Mouse (Mus musculus): ENCODE data around the gene Rcsd1. TPM values are rescaled to one million over a fixed set of nuclear protein-coding genes. Genes with fewer than 3 reads are reported as not detected.
A peak's percentile ranks its signal among the peaks of the same experiment; 100 is the strongest.

The Rcsd1 gene
- polyA plus RNA-seq, 1 experiment from 2014 or later = 90.4 TPM

DNA sequence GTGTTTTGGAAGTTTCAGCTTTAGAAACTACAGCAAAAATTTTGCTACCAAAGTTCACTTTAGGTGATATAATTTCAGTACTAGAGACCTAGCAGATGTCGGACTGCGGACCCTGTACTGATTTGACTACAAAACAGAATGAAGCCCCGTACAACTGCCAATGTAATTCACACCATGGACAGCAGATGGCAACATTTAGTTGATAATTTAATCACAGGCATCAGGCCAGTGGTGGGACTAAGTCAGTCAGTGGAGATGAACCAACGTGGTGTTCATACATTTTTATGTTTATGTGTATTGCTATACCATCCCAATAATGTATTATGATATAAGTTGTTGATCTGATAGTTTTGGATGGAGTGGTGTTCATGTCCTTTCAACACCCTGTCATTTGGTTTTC, 48.8 kb downstream of the Rcsd1 start:
- no peaks in the 10 kb centered on the region for H3K27me3 ChIP-seq

DNA sequence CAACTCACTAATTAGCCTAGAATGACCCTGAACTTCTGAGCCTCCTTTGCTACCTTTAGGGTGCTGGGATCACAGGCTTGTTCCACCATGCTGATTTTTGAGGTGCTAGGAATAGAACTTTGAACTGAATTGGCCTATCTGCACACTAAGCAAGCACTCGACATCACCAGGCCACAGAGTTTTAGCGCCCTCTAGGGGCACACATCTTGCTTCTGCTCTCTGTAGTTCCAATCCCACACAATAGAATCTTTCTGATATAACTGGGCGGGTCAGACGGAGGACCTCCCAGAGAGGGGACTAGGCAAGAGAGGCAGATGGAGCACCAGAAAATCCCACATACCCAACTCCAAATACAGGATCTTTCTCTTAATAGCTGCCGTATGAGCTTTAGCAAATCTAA, 51.0 kb downstream of the Rcsd1 start:
- Histone ChIP-seq H3K27me3 (no peaks in the 10 kb centered on the region), H3K27ac (no peak overlapping the region), H3K9me3 (replicated peaks) (no peaks in the 10 kb centered on the region), H3K4me2 (no peak overlapping the region), H3K4me3 (no peak overlapping the region), H3K4me1 (replicated peaks) (peaks cover 42% of the 10 kb centered on the region), H3K36me3 (peaks cover 74% of the 10 kb centered on the region), H3K9ac (no peak overlapping the region)
- WGBS = 46% methylated on average over 5 of the region's 5 CpGs
- no peak for ATAC-seq (replicated peaks; ENCODE audit: insufficient number of reproducible peaks, insufficient read depth, low FRiP score, low read depth)

More for the DNA sequence above, 48.8 kb downstream of the Rcsd1 start:
- Histone ChIP-seq H3K9me3 (replicated peaks) (no peaks in the 10 kb centered on the region), H3K27ac (no peak overlapping the region), H3K4me3 (no peak overlapping the region), H3K4me1 (replicated peaks) (peaks cover 41% of the 10 kb centered on the region), H3K4me2 (no peak overlapping the region), H3K36me3 (peaks cover 55% of the 10 kb centered on the region), H3K9ac (no peak overlapping the region)
- ATAC-seq (replicated peaks; ENCODE audit: insufficient number of reproducible peaks, insufficient read depth, low FRiP score, low read depth) = no peak
- WGBS = 29% methylated on average over 4 of the region's 4 CpGs

DNA sequence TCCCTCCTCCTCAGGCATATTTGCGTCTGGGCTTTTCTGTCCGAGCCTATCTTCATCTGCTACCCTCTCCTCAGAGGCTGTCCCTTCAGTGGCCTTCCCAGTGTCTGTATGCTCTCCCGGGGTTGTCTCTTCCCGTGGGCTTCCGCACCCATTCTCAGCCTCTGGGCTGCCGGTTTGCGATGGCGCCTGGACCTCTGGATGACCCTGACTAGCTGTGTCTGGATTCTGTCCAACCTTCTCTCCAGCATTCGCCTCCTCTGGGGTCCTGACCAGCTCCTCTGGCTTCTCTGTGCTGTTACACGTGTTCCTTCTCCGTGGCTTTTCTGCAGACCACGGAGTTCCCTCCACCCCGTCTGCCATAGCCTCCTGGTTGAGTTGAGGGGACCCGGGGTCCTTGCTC, 54.1 kb downstream of the Rcsd1 start:
- H3K4me3 ChIP-seq = no peak overlapping the region
- peaks cover 64% of the 10 kb centered on the region for H3K36me3 ChIP-seq
- no peaks in the 10 kb centered on the region for H3K27me3 ChIP-seq
- H3K9me3 ChIP-seq (replicated peaks) = no peaks in the 10 kb centered on the region
- no peak overlapping the region for H3K4me2 ChIP-seq
- no peak overlapping the region for H3K9ac ChIP-seq
- 33% methylated on average over 14 of the region's 14 CpGs for WGBS
- peaks cover 29% of the 10 kb centered on the region for H3K4me1 ChIP-seq (replicated peaks)
- no peak for ATAC-seq (replicated peaks; ENCODE audit: insufficient number of reproducible peaks, insufficient read depth, low FRiP score, low read depth)
- peak overlapping the region; percentile 59 for H3K27ac ChIP-seq

- WGBS = 57% methylated on average over 6 of the region's 6 CpGs
- Histone ChIP-seq H3K27ac (peak overlapping the region; percentile 59), H3K4me2 (no peak overlapping the region), H3K9me3 (replicated peaks) (no peaks in the 10 kb centered on the region), H3K27me3 (no peaks in the 10 kb centered on the region), H3K4me3 (no peak overlapping the region), H3K36me3 (peaks cover 64% of the 10 kb centered on the region), H3K9ac (no peak overlapping the region), H3K4me1 (replicated peaks) (peaks cover 29% of the 10 kb centered on the region)
- peak; percentile 40; the same call in 1 of the 2 replicates for ATAC-seq (replicated peaks; ENCODE audit: insufficient number of reproducible peaks, insufficient read depth, low FRiP score, low read depth)
Observed at GRCm38 (mm10) chr1:165655022-165655421, 54.5 kb downstream of the Rcsd1 start.

- whole genome bisulfite sequencing = 82% methylated on average over 14 of the region's 14 CpGs
Observed at GRCm38 (mm10) chr1:165653126-165653885, 56.3 kb downstream of the Rcsd1 start.

GRCm38 (mm10) chr1:165652507-165652906, 57.0 kb downstream of the Rcsd1 start:
- no peaks in the 10 kb centered on the region for H3K9me3 ChIP-seq (replicated peaks)
- H3K27me3 ChIP-seq = no peaks in the 10 kb centered on the region
- no peak overlapping the region for H3K4me2 ChIP-seq
- no peak overlapping the region for H3K9ac ChIP-seq
- H3K27ac ChIP-seq = peak overlapping the region; percentile 36; the same call in 1 of the 2 replicates
- ATAC-seq (replicated peaks; ENCODE audit: insufficient number of reproducible peaks, insufficient read depth, low FRiP score, low read depth) = no peak
- WGBS = 65% methylated on average over 2 of the region's 2 CpGs
- H3K4me1 ChIP-seq (replicated peaks) = peaks cover 29% of the 10 kb centered on the region
- no peak overlapping the region for H3K4me3 ChIP-seq
- H3K36me3 ChIP-seq = peaks cover 63% of the 10 kb centered on the region

More at GRCm38 (mm10) chr1:165653126-165653885, 56.3 kb downstream of the Rcsd1 start:
- H3K9ac ChIP-seq = no peak overlapping the region
- peaks cover 29% of the 10 kb centered on the region for H3K4me1 ChIP-seq (replicated peaks)
- no peaks in the 10 kb centered on the region for H3K9me3 ChIP-seq (replicated peaks)
- H3K4me3 ChIP-seq = no peak overlapping the region
- no peak overlapping the region for H3K4me2 ChIP-seq
- H3K36me3 ChIP-seq = peaks cover 63% of the 10 kb centered on the region
- no peaks in the 10 kb centered on the region for H3K27me3 ChIP-seq
- H3K27ac ChIP-seq = no peak overlapping the region
- no peak for ATAC-seq (replicated peaks; ENCODE audit: insufficient number of reproducible peaks, insufficient read depth, low FRiP score, low read depth)

- no peak overlapping the region for H3K4me2 ChIP-seq
- no peak for ATAC-seq (replicated peaks; ENCODE audit: insufficient number of reproducible peaks, insufficient read depth, low FRiP score, low read depth)
- H3K27me3 ChIP-seq = no peaks in the 10 kb centered on the region
- H3K36me3 ChIP-seq = peaks cover 56% of the 10 kb centered on the region
- H3K9me3 ChIP-seq (replicated peaks) = no peaks in the 10 kb centered on the region
- no peak overlapping the region for H3K9ac ChIP-seq
- WGBS = 66% methylated on average over 5 of the region's 5 CpGs
- peaks cover 29% of the 10 kb centered on the region for H3K4me1 ChIP-seq (replicated peaks)
- peak overlapping the region; percentile 43; the same call in 1 of the 2 replicates for H3K27ac ChIP-seq
- no peak overlapping the region for H3K4me3 ChIP-seq
Observed at GRCm38 (mm10) chr1:165651158-165651557, 58.4 kb downstream of the Rcsd1 start.

- H3K27ac ChIP-seq = no peak overlapping the region
- no peak overlapping the region for H3K4me2 ChIP-seq
- peaks cover 19% of the 10 kb centered on the region for H3K4me1 ChIP-seq (replicated peaks)
- no peak for ATAC-seq (replicated peaks; ENCODE audit: insufficient number of reproducible peaks, insufficient read depth, low FRiP score, low read depth)
- 68% methylated on average over 4 of the region's 4 CpGs for WGBS
- no peaks in the 10 kb centered on the region for H3K9me3 ChIP-seq (replicated peaks)
- no peaks in the 10 kb centered on the region for H3K27me3 ChIP-seq
- peaks cover 25% of the 10 kb centered on the region; the same call in 1 of the 2 replicates for H3K36me3 ChIP-seq
- H3K9ac ChIP-seq = no peak overlapping the region
- H3K4me3 ChIP-seq = no peak overlapping the region
Observed at GRCm38 (mm10) chr1:165645102-165645501, 64.5 kb downstream of the Rcsd1 start.

DNA sequence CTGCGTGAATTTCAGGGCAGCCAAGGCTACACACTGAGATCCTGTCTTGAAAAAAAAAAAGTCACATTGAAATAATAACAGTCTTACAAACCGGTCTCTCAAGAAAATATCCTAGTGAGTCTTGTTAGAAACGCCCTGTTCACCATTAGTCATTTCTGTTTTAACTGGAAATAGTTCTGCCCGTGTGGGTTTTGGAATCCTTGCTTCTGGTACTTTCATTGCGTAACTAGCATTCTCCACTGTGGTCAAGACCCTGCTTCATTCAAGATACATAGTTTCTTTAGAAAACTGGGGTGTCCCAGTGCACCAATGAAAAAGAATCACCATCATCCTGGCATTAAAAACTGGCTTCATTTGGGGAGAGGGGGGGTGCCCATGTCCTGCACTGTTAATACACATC, 65.8 kb downstream of the Rcsd1 start:
- Histone ChIP-seq H3K9ac (no peak overlapping the region), H3K36me3 (peaks cover 12% of the 10 kb centered on the region; the same call in 1 of the 2 replicates), H3K4me2 (0 out of 2 replicates have a peak overlapping the region, but pooled peaks have one; percentile 82), H3K9me3 (replicated peaks) (no peaks in the 10 kb centered on the region), H3K4me3 (no peak overlapping the region), H3K4me1 (replicated peaks) (peaks cover 26% of the 10 kb centered on the region), H3K27ac (no peak overlapping the region), H3K27me3 (no peaks in the 10 kb centered on the region)
- ATAC-seq (replicated peaks; ENCODE audit: insufficient number of reproducible peaks, insufficient read depth, low FRiP score, low read depth) = no peak
- 60% methylated on average over 5 of the region's 5 CpGs for whole genome bisulfite sequencing

DNA sequence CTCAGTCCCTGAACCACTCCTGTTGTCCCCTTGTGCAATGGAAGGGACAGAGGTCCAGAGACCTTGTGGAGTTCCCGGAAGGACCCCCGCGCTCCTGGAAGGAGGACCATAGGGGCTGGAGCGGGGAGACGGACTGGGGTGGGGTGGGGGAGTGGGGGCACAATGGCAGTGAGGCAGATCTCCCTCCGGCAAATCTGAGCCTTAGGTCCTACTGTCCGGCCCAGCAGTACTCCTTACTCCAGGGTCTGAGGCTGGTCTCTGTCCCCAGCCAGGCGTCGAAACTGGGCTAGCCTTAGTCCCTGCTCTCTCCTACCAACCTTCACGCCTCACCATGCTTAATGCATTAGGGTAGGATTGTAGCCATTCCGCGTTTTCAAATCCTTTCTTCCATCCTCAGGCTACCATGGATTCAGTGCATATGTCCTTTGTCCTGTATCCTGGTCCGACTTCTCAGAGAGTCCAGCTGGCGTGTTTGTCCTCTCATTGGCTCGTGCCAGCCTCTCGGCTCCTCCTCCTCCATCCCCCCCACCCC, 66.7 kb downstream of the Rcsd1 start:
- WGBS = under 1% methylated on average over 16 of the region's 16 CpGs
- no peaks in the 10 kb centered on the region for H3K9me3 ChIP-seq (replicated peaks)
- peaks cover 4% of the 10 kb centered on the region; the same call in 1 of the 2 replicates for H3K36me3 ChIP-seq
- H3K27me3 ChIP-seq = no peaks in the 10 kb centered on the region
- H3K4me3 ChIP-seq = peak overlapping the region; percentile 88
- H3K4me1 ChIP-seq (replicated peaks) = peaks cover 26% of the 10 kb centered on the region
- peak overlapping the region; percentile 82 for H3K4me2 ChIP-seq
- H3K9ac ChIP-seq = peak overlapping the region; percentile 91
- peak overlapping the region; percentile 95 for H3K27ac ChIP-seq
- peak; percentile 59 for ATAC-seq (replicated peaks; ENCODE audit: insufficient number of reproducible peaks, insufficient read depth, low FRiP score, low read depth)

- under 1% methylated on average over 75 of the region's 75 CpGs for WGBS
Observed at GRCm38 (mm10) chr1:165641786-165642771, 67.5 kb downstream of the Rcsd1 start.

More at GRCm38 (mm10) chr1:165641786-165642771, 67.5 kb downstream of the Rcsd1 start:
- Histone ChIP-seq H3K36me3 (no peaks in the 10 kb centered on the region), H3K27ac (peak overlapping the region; percentile 95), H3K4me3 (peak overlapping the region; percentile 88), H3K9ac (peak overlapping the region; percentile 91), H3K9me3 (replicated peaks) (no peaks in the 10 kb centered on the region), H3K4me2 (peak overlapping the region; percentile 82), H3K27me3 (no peaks in the 10 kb centered on the region), H3K4me1 (replicated peaks) (peaks cover 26% of the 10 kb centered on the region)
- ATAC-seq (replicated peaks; ENCODE audit: insufficient number of reproducible peaks, insufficient read depth, low FRiP score, low read depth) = peak; percentile 80

Data from heart, embryonic 15.5 days (tissue).